Mouse (Mus musculus) macrophage (primary cell): ENCODE data around the gene Ncam2. TPM values are rescaled to one million over a fixed set of nuclear protein-coding genes. Genes with fewer than 3 reads are reported as not detected.

Experiments
- H3K27ac ChIP-seq: fragments of 350-480 bp; formaldehyde crosslinking; 2 replicates; pipeline ENCODE4 v1.9.0; 2021
- H3K36me3 ChIP-seq: fragments of 350-480 bp; formaldehyde crosslinking; 2 replicates; pipeline ENCODE4 v1.9.0; 2021; ENCODE audit errors: inconsistent target
- H3K4me3 ChIP-seq: fragments of 350-480 bp; formaldehyde crosslinking; 2 replicates; pipeline ENCODE4 v1.9.0; 2021; ENCODE audit errors: inconsistent target
- H3K79me2 ChIP-seq: fragments of 350-480 bp; formaldehyde crosslinking; 2 replicates; pipeline ENCODE4 v1.9.0; 2021; ENCODE audit errors: inconsistent target
- WGBS: methylation state at CpG from one replicate; pipeline ENCODE4 v1.1.7; 2026; ENCODE audit warnings: inconsistent platforms; ENCODE audit not compliant: missing documents; 5-methylcytosine and 5-hydroxymethylcytosine counted together
- polyA plus RNA-seq: library from polyadenylated mRNA; stranded (reverse); fragments of 250-400 nt; gene quantifications from 3 replicates; pipeline ENCODE4 v1.2.4, GENCODE M21; 2018; ENCODE audit warnings: inconsistent platforms
- total RNA-seq, 78 experiments: library from RNA; depleted of rRNA; stranded (reverse); fragments of 250-400 nt; gene quantifications; 1 replicate in 9 of 78; 2 replicates in 24 of 78; 3 replicates in 43 of 78; 4 replicates in 2 of 78; pipeline ENCODE4 v1.2.4; 2018; ENCODE audit warnings: inconsistent platforms in 56 of 78

The Ncam2 gene
- total RNA-seq (2018; cell fraction: chromatin; rRNA removed), result 1 to 10 TPM in 1 of 26 experiments, under 1 TPM in 19, not detected in 6; 0.18 to 1.3 (median 0.53) TPM
- total RNA-seq (2018; cell fraction: cytosol; rRNA removed), result under 1 TPM in 25 of 26 experiments, not detected in 1; 0.03 to 0.26 (median 0.07) TPM
- under 1 TPM in 21 of 26 experiments, not detected in 5; 0.06 to 0.59 (median 0.24) TPM for total RNA-seq (2018; cell fraction: nucleus; rRNA removed)
- 0.07 to 0.08 TPM in 2 of 3 replicates, not detected in the other for polyA plus RNA-seq

DNA sequence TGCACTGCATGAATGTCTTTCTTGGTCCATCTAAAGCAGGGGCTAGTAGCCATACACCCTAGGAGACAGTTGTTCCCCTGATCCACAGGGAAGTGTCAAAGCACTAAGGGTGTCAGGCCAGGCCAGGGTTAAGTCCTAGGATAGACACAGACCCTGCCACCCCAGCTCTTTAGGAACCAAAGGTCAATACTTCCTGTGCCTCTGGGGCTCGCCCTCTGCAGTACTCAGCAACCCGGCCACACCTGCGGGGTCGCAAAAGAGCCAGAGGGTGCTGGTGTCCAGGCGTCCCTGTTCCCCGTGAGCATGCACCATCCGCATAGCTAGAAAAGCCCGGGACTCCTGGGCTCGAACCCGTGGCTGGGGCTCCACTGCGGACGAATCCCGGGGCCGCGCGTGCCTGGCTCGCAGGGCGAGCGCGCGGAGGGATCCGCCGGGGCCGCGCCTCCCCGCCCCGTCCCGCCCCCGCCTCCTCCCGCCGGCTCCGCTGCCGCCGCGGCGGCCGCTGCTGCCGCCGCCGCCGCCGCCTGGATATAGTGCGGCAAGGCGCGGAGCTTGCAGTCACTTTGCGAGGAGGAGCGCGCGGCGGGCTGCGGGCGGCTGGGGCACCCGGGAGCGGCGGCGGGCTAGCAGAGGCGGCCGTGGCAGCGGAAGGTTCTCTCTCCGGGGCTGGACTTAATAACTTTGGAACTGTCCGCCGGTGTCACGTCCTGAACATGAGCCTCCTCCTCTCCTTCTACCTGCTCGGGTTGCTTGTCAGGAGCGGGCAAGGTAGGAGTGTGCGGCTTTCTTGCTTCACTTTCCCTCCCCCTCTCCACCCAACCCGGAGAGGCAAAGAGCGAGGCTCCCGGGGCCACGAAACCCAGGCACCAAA is at the start of gene Ncam2:
TSS of gene Ncam2 (plus strand) at position 497 of the 871 bp plus-strand sequence.
- H3K4me3 ChIP-seq, result no peak within 1 kb of the TSS
- no peaks in the 10 kb centered on the region for H3K36me3 ChIP-seq
- no peak within 1 kb of the TSS for H3K27ac ChIP-seq
- under 1% methylated on average over 67 of the region's 70 CpGs for WGBS
- H3K79me2 ChIP-seq, result no peaks in the 10 kb centered on the region

- no peaks in the 10 kb centered on the region for H3K36me3 ChIP-seq
- WGBS, result 75% methylated on average over 2 of the region's 2 CpGs
- no peaks in the 10 kb centered on the region for H3K79me2 ChIP-seq
- H3K27ac ChIP-seq, result no peak overlapping the region
- no peak overlapping the region for H3K4me3 ChIP-seq
These were observed 29.7 kb upstream of the Ncam2 start for GRCm38 (mm10) chr16:81170828-81171227.

DNA sequence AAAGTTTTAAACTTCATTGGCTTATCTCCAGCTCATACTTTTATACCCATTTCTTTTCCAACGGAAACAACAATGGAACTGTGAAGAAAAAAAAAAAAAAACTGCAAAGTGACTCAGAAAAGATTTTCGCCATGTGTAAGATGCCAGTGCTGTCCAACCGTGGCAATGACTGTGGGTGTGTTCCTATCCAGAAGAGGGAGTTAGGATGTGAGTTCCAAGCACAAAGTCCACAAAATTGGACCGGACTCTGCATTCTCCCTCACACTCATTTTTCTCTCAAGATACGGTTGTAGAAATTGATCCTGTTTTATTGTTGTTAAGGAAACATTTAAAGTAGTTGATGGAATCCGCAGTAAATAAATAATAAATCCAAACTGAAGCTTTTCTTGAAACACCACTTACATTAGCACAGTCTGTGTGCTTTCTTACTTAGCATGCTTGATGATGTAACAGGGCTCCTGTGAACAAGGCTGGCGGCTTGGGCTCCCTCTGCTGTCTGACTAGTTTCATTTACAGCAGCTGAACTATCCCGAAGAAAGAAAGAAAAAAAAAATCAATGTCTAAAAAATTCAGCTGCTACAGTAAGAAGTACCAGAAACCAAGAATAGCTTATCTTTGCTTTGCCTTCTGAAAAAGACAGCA is 25.1 kb upstream of the Ncam2 start:
- H3K36me3 ChIP-seq, result no peaks in the 10 kb centered on the region
- WGBS, result 48% methylated on average over 8 of the region's 8 CpGs

DNA sequence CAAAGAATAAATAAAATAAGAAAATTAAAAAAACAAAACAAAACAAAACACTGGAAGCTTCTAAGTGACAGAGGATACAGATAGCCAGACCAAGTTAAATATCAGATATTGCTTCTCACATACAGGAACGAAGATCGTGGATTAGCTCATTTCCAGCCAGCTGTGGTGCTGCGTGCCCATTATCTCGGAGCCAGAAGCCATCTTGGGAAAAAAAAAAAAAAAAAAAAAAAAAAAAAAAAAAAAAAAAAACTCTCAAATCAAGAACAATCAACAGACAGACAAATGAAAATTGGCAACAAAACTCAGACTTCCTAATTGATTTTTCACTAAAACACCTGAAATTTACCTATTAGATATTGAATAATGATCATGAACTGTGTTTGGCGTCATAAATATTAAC is 20.7 kb upstream of the Ncam2 start:
- no peak overlapping the region for H3K4me3 ChIP-seq
- H3K27ac ChIP-seq, result no peak overlapping the region
- 93% methylated on average over 5 of the region's 5 CpGs for WGBS
- no peaks in the 10 kb centered on the region for H3K79me2 ChIP-seq
- no peaks in the 10 kb centered on the region for H3K36me3 ChIP-seq

More for the DNA sequence above, 25.1 kb upstream of the Ncam2 start:
- Histone ChIP-seq H3K27ac (no peak overlapping the region), H3K79me2 (no peaks in the 10 kb centered on the region), H3K4me3 (no peak overlapping the region)

DNA sequence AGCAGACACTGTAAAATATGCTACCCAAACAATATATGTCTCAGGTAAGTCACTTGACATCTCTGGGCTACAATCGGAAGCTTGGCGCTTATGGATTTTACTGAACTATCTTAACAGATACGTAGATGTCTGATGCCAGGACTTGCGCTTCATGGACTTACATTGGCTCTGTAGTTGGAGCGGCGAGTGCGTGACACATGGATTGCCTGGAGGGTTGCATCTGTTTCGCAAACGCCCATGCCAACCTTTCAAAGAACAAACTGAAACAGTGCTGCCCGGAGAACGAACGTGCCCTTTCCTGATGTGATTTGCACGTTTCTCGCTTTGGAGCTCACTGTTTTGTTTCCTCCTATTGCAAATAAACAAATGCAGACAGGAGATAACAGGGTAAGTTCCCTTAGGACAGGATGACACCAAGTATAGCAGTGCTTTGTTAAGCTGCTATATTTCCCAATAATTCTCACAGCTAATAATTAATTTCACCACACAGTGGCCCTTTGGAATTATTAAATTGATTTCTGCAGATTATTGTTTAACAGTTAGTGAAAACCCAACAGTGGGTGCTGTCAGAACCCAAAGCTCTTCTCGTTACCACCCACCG is 12.8 kb upstream of the Ncam2 start:
- Histone ChIP-seq H3K4me3 (no peak overlapping the region), H3K79me2 (no peaks in the 10 kb centered on the region)
- 91% methylated on average over 16 of the region's 16 CpGs for WGBS

GRCm38 (mm10) chr16:81191621-81192020 is 8.9 kb upstream of the Ncam2 start:
- Histone ChIP-seq H3K36me3 (no peaks in the 10 kb centered on the region), H3K4me3 (no peak overlapping the region), H3K79me2 (no peaks in the 10 kb centered on the region), H3K27ac (no peak overlapping the region)
- 88% methylated on average over 2 of the region's 2 CpGs for whole genome bisulfite sequencing

More for the DNA sequence above, 12.8 kb upstream of the Ncam2 start:
- Histone ChIP-seq H3K36me3 (no peaks in the 10 kb centered on the region), H3K27ac (no peak overlapping the region)

GRCm38 (mm10) chr16:81192607-81193006 is 7.9 kb upstream of the Ncam2 start:
- Histone ChIP-seq H3K36me3 (no peaks in the 10 kb centered on the region), H3K79me2 (no peaks in the 10 kb centered on the region), H3K4me3 (no peak overlapping the region), H3K27ac (no peak overlapping the region)
- 66% methylated on average over 4 of the region's 4 CpGs for WGBS

GRCm38 (mm10) chr16:81199467-81199866 is 1.0 kb upstream of the Ncam2 start:
- no peaks in the 10 kb centered on the region for H3K79me2 ChIP-seq
- no peaks in the 10 kb centered on the region for H3K36me3 ChIP-seq
- H3K4me3 ChIP-seq, result no peak overlapping the region
- H3K27ac ChIP-seq, result no peak overlapping the region
- WGBS, result 47% methylated on average over 5 of the region's 5 CpGs

GRCm38 (mm10) chr16:81201471-81201870 is 974 bp downstream of the Ncam2 start:
- no peaks in the 10 kb centered on the region for H3K79me2 ChIP-seq
- WGBS, result 43% methylated on average over 4 of the region's 5 CpGs

DNA sequence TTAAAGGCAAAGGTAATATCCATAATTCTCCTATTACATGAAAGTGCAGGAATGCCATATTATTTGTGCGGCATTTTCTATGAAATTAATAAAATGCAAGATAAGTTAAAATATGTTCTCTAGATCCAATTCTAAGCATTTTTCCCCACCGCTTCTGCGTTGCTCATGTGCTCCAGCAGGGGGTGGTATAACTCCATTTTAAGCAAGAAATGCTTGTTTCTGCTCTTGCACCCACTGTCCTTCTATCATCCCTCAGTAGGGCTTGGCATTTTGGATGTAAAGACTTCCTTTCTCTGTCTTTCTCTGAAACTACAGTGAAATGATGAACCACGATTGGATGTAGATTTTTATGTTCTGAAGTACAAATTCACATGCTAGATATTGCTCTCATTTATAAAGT is 1.5 kb downstream of the Ncam2 start:
- WGBS, result 6% methylated on average over 4 of the region's 4 CpGs
- H3K4me3 ChIP-seq, result no peak overlapping the region

More at GRCm38 (mm10) chr16:81201471-81201870, 974 bp downstream of the Ncam2 start:
- Histone ChIP-seq H3K27ac (no peak overlapping the region), H3K4me3 (no peak overlapping the region), H3K36me3 (no peaks in the 10 kb centered on the region)

DNA sequence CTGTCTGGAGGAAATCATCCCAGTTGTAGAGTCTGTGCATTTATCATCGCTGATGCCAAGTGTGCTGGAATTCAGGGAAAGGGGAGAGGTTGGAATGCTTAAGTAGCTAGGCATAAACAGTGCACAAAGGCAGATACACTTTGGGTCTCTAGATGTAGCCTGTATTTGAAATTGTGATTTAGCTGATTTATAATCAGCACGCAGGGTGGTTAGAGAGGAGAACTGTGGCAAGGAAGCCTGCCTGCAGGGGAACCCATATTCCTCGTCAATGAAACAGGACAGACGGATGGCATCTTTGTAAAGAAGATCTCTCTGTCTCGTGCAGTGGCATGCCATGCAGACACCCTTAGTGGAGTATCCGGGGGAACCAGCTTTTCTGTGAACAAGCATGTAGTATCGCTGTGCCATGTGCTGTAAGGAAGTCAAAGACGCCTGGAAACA is 2.2 kb downstream of the Ncam2 start:
- H3K79me2 ChIP-seq, result no peaks in the 10 kb centered on the region
- no peak overlapping the region for H3K4me3 ChIP-seq
- 97% methylated on average over 8 of the region's 8 CpGs for WGBS
- no peaks in the 10 kb centered on the region for H3K36me3 ChIP-seq
- H3K27ac ChIP-seq, result no peak overlapping the region

More for the DNA sequence above, 1.5 kb downstream of the Ncam2 start:
- no peak overlapping the region for H3K27ac ChIP-seq
- no peaks in the 10 kb centered on the region for H3K36me3 ChIP-seq
- H3K79me2 ChIP-seq, result no peaks in the 10 kb centered on the region

DNA sequence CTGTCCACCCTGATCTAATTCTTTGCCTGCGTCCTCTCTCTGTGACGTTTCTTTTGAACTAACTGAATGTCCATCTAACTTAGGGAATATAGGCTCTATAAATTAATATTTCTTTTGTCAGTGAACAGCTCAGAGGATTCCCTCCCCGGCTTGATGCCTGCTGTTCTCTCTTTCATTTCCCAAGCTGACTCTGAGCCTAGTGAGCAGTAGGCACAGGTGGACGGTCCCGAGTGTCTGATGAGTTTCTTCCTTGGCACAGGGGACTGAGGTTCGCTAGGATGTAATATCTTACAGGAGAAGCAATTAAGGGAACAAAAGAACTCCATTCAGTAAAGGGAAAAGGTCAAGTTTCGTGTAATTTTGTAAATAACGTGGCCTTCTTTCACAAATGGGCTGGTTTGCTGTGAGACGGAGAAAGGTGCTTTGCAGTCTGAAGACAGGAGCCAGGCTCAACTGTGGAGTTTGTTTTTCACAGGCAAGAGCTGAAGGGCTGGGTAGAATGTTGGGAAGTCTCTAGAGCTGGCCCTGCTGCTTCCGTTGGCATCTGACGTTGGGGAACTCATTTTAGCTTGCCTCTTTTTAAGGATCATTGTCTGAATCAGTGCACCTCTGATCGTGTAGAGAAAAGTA is 4.0 kb downstream of the Ncam2 start:
- H3K79me2 ChIP-seq, result no peaks in the 10 kb centered on the region
- H3K4me3 ChIP-seq, result no peak overlapping the region
- H3K27ac ChIP-seq, result no peak overlapping the region
- WGBS, result 84% methylated on average over 12 of the region's 12 CpGs
- no peaks in the 10 kb centered on the region for H3K36me3 ChIP-seq

DNA sequence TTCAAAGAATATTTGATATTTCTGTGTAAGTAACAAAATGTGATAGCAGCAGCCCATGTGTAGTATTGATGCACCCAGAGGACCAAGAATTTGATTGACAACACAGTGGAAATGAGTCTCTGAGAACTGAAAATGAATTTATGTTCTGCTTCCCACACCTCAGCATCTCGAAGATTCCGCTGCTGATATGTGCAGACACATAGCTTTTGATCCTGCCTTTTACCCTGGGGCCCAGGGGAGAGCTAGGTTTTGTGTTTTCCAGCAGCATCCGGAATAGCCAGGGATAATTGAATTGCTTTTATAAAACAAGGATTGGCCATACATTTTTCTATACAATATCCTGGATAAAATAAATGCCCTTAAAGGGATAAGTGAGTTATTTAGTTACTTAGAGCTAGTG is 20.7 kb downstream of the Ncam2 start:
- 86% methylated on average over 3 of the region's 3 CpGs for WGBS
- no peak overlapping the region for H3K4me3 ChIP-seq
- no peaks in the 10 kb centered on the region for H3K79me2 ChIP-seq
- H3K36me3 ChIP-seq, result no peaks in the 10 kb centered on the region
- no peak overlapping the region for H3K27ac ChIP-seq

DNA sequence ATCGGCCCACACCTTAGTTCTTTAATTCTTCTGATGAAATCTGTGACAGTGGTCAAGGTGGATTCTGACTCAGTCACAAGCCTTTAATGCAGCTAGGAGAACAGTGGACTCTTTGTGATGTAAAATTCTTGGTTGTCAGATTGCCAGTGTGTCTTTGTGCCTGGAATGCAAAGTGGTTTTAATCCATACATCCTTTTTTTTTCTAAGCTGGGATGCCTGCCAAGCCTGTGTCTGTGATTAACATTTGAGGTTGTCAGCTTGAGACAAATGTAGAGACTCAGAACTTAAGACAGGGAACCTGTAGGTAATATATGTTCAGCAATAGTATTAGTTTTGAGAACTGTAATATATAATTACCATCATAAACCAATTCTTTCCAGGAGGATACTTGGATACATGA is 23.3 kb downstream of the Ncam2 start:
- H3K27ac ChIP-seq, result no peak overlapping the region
- H3K36me3 ChIP-seq, result no peaks in the 10 kb centered on the region
- no peaks in the 10 kb centered on the region for H3K79me2 ChIP-seq
- no peak overlapping the region for H3K4me3 ChIP-seq
- 63% methylated on average over 1 of the region's 1 CpGs for WGBS
